Mouse (Mus musculus) gastrocnemius, adult 18-20 months (tissue): ENCODE results near the gene Il4ra. TPM values are rescaled to one million over a fixed set of nuclear protein-coding genes. Genes with fewer than 3 reads are reported as not detected.

ENCODE experiments used
- DNase-seq: peaks from one replicate; pipeline ENCODE4 v3.0.0; 2021; ENCODE audit warnings: low spot score
- total RNA-seq, 2 experiments: library from RNA; stranded (reverse); gene quantifications; 2 replicates each; pipeline ENCODE4 v1.2.3; 2021

Gene Il4ra
- total RNA-seq, 2 experiments from 2014 or later: 4.7 to 5.2 TPM

DNA sequence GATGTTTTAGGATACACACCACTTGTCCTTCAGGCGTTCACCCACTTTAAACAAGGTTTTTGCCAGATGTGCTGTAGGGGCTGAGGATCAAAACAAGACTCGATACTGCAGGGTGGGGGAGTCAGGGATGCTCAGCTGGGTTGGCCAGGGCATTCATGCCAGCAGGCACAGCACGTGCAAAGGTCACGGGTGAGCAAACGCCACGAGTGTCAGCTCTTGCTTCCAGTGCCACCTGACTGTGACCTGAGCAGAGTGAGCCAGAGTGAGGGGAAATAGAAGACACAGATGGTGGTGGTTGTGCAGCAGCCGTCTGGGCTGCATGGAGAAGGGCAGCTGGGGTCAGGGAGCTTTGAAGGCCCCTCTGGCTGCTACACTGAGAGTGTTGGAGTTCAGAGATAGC is 73.9 kb downstream of the Il4ra start:
- no peak for DNase-seq

Other genes with a start within 250 kb of the Il4ra start
- gene Kdm8, start 107.4 kb upstream of the Il4ra start, total RNA-seq: 1 to 10 TPM; 6.2 to 7.9 TPM
- 10 to 100 TPM; 10.8 to 11.1 TPM for gene Nsmce1, start 60.5 kb upstream of the Il4ra start, total RNA-seq
- under 1 TPM in 1 of 2 experiments, not detected in 1; 0.09 TPM for gene Il21r, start 51.3 kb downstream of the Il4ra start, total RNA-seq
- 10 to 100 TPM; 27.9 to 32.2 TPM for gene Gtf3c1, start 155.7 kb downstream of the Il4ra start, total RNA-seq
- 1 to 10 TPM; 7.0 to 7.1 TPM for gene D430042O09Rik, start 155.8 kb downstream of the Il4ra start, total RNA-seq